In the genomic region with DNA sequence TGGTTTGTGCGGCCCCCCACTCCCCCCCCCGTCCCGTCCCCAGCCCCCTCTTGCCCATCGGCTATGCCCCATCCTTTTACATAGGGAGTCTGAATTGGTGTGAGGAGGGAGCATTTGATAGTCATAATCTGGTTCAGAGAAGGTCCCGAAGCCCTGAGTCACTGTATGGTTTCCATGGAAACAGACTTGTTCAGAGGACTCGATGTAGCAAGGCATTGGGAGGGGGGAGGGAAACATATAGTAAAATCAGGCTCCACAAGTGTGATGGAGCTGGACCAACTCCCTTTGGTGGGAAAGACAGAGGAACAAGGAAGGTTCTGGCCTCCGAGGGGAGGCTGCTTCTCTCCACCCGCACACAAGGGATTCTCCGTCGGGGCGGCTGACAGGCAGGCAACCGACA, we compare ENCODE assay signal across 10 mouse cellular contexts. TPM values are rescaled to one million over a fixed set of nuclear protein-coding genes. Genes with fewer than 3 reads are reported as not detected.
DNase-seq lines count a peak whose midpoint lies in the region; ATAC-seq and TF ChIP-seq lines count a peak whose summit lies in the region.
"Had no signal": no experiment of that assay in that cellular context is flagged by ENCODE, and none has a peak within 500 bp of the region (broad histone marks: within the 10 kb centered on the region; RNA-seq: fewer than 3 reads in every experiment).

No protein-coding gene starts in this region.

- no peak overlapping the region for H3K27ac ChIP-seq in kidney, embryonic 14.5 days (ENCODE audit: low read depth, low read length)
- no peak overlapping the region for H3K27ac ChIP-seq in cortical plate, adult 2 months (ENCODE audit: insufficient read depth, low read length)
- no peak overlapping the region for H3K27ac ChIP-seq in hindbrain, embryonic 10.5 days
- H3K27ac ChIP-seq in midbrain, postnatal 0 days (ENCODE audit: low read depth, low read length): no peak overlapping the region

- intact Hi-C loops in left cerebral cortex, postnatal 10 days (cut with DNase I): no loop called here

- DNase-seq in kidney, postnatal 10 days: no peak
- DNase-seq in hindbrain, embryonic 10.5 days (ENCODE audit: low spot score): no peak
- DNase-seq in midbrain, postnatal 0 days (ENCODE audit: low spot score): peak; percentile 83
- no peak for DNase-seq in frontal cortex, postnatal 14 days (ENCODE audit: low spot score in 2 of 2)
- no peak for DNase-seq in cerebellum, postnatal 10 days
- DNase-seq in left cerebral cortex, postnatal 10 days (ENCODE audit: extremely low spot score in 1 of 2, low spot score in 2 of 2): no peak
- DNase-seq: B cell, adult 2 months; kidney, postnatal 14 days had no signal

- H3K27me3 ChIP-seq in kidney, embryonic 14.5 days (ENCODE audit: control insufficient read depth, insufficient read depth, low read length): peaks cover 4% of the 10 kb centered on the region; the same call in 1 of the 2 replicates
- peaks cover 88% of the 10 kb centered on the region for H3K27me3 ChIP-seq in hindbrain, embryonic 10.5 days (ENCODE audit: insufficient read depth, poor library complexity, severe bottlenecking)
- no peaks in the 10 kb centered on the region for H3K27me3 ChIP-seq in midbrain, postnatal 0 days (ENCODE audit: insufficient read depth, low read length)

- 0 out of 2 replicates have a peak overlapping the region, but pooled peaks have one; percentile 3 for H3K4me2 ChIP-seq in kidney, embryonic 14.5 days (replicated peaks; ENCODE audit: low read depth, low read length)
- H3K4me2 ChIP-seq in midbrain, postnatal 0 days (ENCODE audit: low read depth, low read length, poor library complexity, severe bottlenecking): peak overlapping the region; percentile 74

- H3K36me3 ChIP-seq in kidney, embryonic 14.5 days (ENCODE audit: control insufficient read depth, insufficient read depth, low read length): no peaks in the 10 kb centered on the region
- no peaks in the 10 kb centered on the region for H3K36me3 ChIP-seq in hindbrain, embryonic 10.5 days
- H3K36me3 ChIP-seq in midbrain, postnatal 0 days (ENCODE audit: insufficient read depth, low read length): 0 out of 2 replicates have a peak, but pooled peaks cover 6% of the 10 kb centered on the region

- no peak for TF ChIP-seq POLR2A in cortical plate, adult 2 months (IDR thresholded peaks at IDR 0.05; ENCODE audit: extremely low read depth, insufficient read depth, low read length)

- 31% methylated on average over 12 of the region's 12 CpGs for WGBS in kidney, embryonic 14.5 days
- 15% methylated on average over 12 of the region's 12 CpGs for WGBS in hindbrain, embryonic 10.5 days
- 13% methylated on average over 12 of the region's 12 CpGs for WGBS in midbrain, postnatal 0 days

- no peaks in the 10 kb centered on the region for H3K9me3 ChIP-seq in kidney, embryonic 14.5 days (ENCODE audit: control insufficient read depth, low read length)
- H3K9me3 ChIP-seq in hindbrain, embryonic 10.5 days: no peaks in the 10 kb centered on the region
- H3K9me3 ChIP-seq in midbrain, postnatal 0 days (ENCODE audit: low read length): no peaks in the 10 kb centered on the region

- peaks cover 28% of the 10 kb centered on the region for H3K4me1 ChIP-seq in kidney, embryonic 14.5 days (ENCODE audit: control insufficient read depth, insufficient read depth, low read length)
- peaks cover 6% of the 10 kb centered on the region; the same call in 1 of the 2 replicates for H3K4me1 ChIP-seq in cortical plate, adult 2 months (ENCODE audit: control insufficient read depth, insufficient read depth, low read length)
- peaks cover 57% of the 10 kb centered on the region for H3K4me1 ChIP-seq in hindbrain, embryonic 10.5 days (replicated peaks)
- peaks cover 15% of the 10 kb centered on the region for H3K4me1 ChIP-seq in midbrain, postnatal 0 days (ENCODE audit: insufficient read depth, low read length)

- no peak for TF ChIP-seq CTCF in cortical plate, adult 2 months (IDR thresholded peaks at IDR 0.05; ENCODE audit: extremely low read depth, insufficient read depth, low read length)
- no peak for TF ChIP-seq CTCF in midbrain, postnatal 0 days (IDR thresholded peaks at IDR 0.05)

- no peak for ATAC-seq in kidney, embryonic 14.5 days (ENCODE audit: low FRiP score, low TSS enrichment)
- 0 out of 2 replicates have a peak, but pooled peaks have one; percentile 9 for ATAC-seq in midbrain, postnatal 0 days (ENCODE audit: low FRiP score)

- no peak overlapping the region for H3K4me3 ChIP-seq in kidney, embryonic 14.5 days (ENCODE audit: low read length)
- peak overlapping the region; percentile 91 for H3K4me3 ChIP-seq in cortical plate, adult 2 months (ENCODE audit: insufficient read depth, low read length)
- H3K4me3 ChIP-seq in hindbrain, embryonic 10.5 days: peak overlapping the region; percentile 21; the same call in 1 of the 2 replicates
- H3K4me3 ChIP-seq in midbrain, postnatal 0 days (ENCODE audit: low read depth, low read length): peak overlapping the region; percentile 92

- no peak overlapping the region for H3K9ac ChIP-seq in kidney, embryonic 14.5 days (ENCODE audit: low read depth, low read length)
- H3K9ac ChIP-seq in midbrain, postnatal 0 days (replicated peaks; ENCODE audit: low read length, poor library complexity, severe bottlenecking): peak overlapping the region; percentile 98

RNA-seq across cellular contexts. Expression of gene Chst1, which starts 2.6 kb away (rescaled TPM):
- 5.0 and 6.4 TPM in 2 replicates for polyA plus RNA-seq in kidney, embryonic 14.5 days (2014; fragmentation: Nextera tagmentation; extraction: Ambion mirVana)
- 235 and 243 TPM in 2 replicates for polyA plus RNA-seq in cortical plate, adult 2 months (2012; rRNA removed)
- 3.9 and 5.0 TPM in 2 replicates for polyA plus RNA-seq in hindbrain, embryonic 10.5 days (2016; fragmentation: Nextera tagmentation; extraction: Ambion mirVana)
- 64.4 and 73.8 TPM in 2 replicates for total RNA-seq in midbrain, postnatal 0 days (2014; rRNA removed)
- 39.5 and 43.0 TPM in 2 replicates for polyA plus RNA-seq in midbrain, postnatal 0 days (2015; fragmentation: Nextera tagmentation; extraction: Ambion mirVana)
- total RNA-seq in left cerebral cortex, postnatal 10 days (2021): 100 to 1,000 TPM; 154 to 161 TPM
